Mouse (Mus musculus): ENCODE measurements around the gene Nfix.

- TF ChIP-seq CTCF (conservative IDR thresholded peaks at IDR 0.05; ENCODE audit: insufficient read depth, insufficient read length, low read depth, low read length) (no peak), POLR2A (IDR thresholded peaks at IDR 0.05; ENCODE audit: low read depth, low read length) (no peak)
These were observed 810 bp downstream of the Nfix start for GRCm38 (mm10) chr8:84799136-84799931.

Measured in kidney, adult 2 months (tissue).